Mouse (Mus musculus) brain, embryonic 14.5 days (tissue): ENCODE measurements around the gene Cpm.

Experiments
- CTCF ChIP-seq: fragments of 200-500 bp; IDR thresholded peaks from 2 replicates; pipeline ENCODE4 v1.5.1; 2012; ENCODE audit warnings: inconsistent platforms, mild to moderate bottlenecking, moderate library complexity, borderline replicate concordance; ENCODE audit not compliant: insufficient read depth, insufficient read length; ENCODE audit errors: extremely low read depth
- POLR2A ChIP-seq: fragments of 200-500 bp; IDR thresholded peaks from 2 replicates; pipeline ENCODE4 v1.6.1; 2012; ENCODE audit warnings: mild to moderate bottlenecking, inconsistent platforms, borderline replicate concordance; ENCODE audit not compliant: poor library complexity, insufficient read depth, insufficient read length, severe bottlenecking; ENCODE audit errors: extremely low read depth

DNA sequence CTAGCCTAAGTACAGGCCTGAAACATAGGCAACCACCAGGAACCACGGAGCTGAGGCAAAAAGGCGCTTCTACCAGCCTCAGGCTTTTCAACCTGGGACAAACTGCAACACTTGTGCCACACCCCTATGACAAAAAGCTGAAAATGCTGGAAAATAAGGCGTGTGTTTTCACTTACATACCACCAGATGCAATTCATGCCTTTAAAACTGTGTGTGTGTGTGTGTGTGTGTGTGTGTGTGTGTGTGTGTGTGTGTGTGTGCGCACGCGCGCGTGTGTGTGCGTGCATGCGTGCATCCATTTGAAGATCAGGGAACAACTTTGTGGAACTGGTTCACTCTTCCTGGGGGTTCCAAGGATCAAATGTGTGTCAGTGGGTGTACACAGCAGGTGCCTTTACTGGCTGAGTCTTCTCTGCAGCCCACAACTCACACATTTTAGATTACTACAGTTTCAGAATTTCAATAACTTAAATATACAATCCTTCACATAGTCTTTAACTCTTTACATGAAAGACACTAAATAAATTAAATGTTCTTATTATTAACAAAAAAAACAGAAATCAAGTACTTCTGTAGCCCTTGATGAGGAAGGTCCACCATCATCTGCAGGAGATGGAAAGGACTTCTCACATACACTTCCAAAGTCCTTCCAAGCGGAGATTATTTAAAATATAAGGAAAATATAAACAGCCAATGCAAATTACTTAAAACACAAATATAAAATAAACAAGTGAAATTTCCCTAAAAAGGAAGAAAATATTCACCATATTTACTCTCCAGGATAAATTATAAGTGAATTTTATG, 60.2 kb downstream of the Cpm start:
- TF ChIP-seq POLR2A (no peak), CTCF (no peak)
